Mouse (Mus musculus): Measurements from ENCODE around the gene Map3k15. TPM values are rescaled to one million over a fixed set of nuclear protein-coding genes. Genes with fewer than 3 reads are reported as not detected.

Map3k15 gene
- total RNA-seq, 4 experiments from 2014 or later = 0.29 to 0.53 (median 0.34) TPM

DNA sequence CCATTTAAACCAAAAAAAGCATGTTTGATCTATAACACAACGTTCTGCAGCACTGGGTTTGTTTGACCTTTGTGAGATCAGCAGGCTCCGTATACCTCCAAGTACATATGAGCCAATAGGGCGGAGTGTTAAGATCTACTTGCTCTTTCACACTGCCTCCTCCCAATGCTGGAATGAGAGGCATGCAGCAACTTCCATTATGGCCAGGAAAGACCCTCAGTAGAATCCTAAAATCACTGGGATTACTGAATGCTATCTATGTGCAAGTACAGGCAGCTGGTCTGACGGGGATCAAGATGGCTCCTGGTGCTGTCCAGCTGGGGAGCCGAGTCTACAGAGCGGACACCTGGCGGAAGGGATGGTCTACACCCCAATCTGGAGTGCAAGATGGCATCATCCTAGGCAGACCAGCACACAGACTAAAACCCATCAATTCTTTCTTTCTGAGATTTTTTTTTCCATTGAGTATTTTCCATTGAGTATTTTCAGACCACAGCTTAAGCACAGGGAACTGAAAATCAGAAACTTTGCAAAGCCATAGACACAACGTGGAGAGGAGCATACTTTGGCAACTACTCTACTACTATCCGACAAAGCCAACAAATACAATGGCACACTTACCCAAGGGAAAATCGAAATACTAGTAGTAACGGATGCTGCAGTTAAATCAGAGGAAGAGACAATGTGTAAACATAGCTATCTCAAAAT is 146.1 kb downstream of the Map3k15 start:
- no peak for DNase-seq (ENCODE audit: low spot score in 2 of 2)

- DNase-seq (ENCODE audit: low spot score in 2 of 2) = no peak
Measured at GRCm38 (mm10) chrX:160135719-160136118, 147.5 kb downstream of the Map3k15 start.

- DNase-seq (ENCODE audit: low spot score in 2 of 2) = no peak
Measured at GRCm38 (mm10) chrX:160136153-160136552, 147.9 kb downstream of the Map3k15 start.

- DNase-seq (ENCODE audit: low spot score in 2 of 2) = no peak
Measured at GRCm38 (mm10) chrX:160137177-160137860, 149.1 kb downstream of the Map3k15 start.

GRCm38 (mm10) chrX:160137861-160138717 is 149.9 kb downstream of the Map3k15 start, which contains the start of gene Pdha1:
TSS of gene Pdha1 (minus strand) at chrX:160138413.
- DNase-seq (ENCODE audit: low spot score in 2 of 2) = peak; percentile 74 to 83

- no peak for DNase-seq (ENCODE audit: low spot score in 2 of 2)
Measured at GRCm38 (mm10) chrX:160146806-160147205, 158.6 kb downstream of the Map3k15 start.

- no peak for DNase-seq (ENCODE audit: low spot score in 2 of 2)
Measured at GRCm38 (mm10) chrX:160147406-160147805, 159.2 kb downstream of the Map3k15 start.

DNA sequence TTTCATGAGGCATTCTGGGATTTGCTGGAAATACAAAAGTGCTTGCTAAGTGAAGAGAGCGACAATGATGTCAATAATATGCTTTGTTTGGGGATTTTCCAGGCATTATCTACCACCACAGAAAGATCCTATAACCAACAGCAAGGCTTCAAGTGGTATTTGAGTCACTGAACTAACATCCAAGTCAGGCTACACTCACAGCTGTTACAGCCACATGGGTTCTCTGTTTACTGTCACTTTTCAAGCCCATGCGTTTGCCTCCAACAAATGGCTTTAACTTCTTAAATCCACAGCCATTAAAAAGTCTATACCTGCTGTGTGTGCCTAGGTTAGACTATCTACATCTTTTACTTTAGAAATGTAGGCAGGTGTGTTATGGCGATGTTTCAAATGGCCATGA is 160.6 kb downstream of the Map3k15 start:
- DNase-seq (ENCODE audit: low spot score in 2 of 2) = no peak

DNA sequence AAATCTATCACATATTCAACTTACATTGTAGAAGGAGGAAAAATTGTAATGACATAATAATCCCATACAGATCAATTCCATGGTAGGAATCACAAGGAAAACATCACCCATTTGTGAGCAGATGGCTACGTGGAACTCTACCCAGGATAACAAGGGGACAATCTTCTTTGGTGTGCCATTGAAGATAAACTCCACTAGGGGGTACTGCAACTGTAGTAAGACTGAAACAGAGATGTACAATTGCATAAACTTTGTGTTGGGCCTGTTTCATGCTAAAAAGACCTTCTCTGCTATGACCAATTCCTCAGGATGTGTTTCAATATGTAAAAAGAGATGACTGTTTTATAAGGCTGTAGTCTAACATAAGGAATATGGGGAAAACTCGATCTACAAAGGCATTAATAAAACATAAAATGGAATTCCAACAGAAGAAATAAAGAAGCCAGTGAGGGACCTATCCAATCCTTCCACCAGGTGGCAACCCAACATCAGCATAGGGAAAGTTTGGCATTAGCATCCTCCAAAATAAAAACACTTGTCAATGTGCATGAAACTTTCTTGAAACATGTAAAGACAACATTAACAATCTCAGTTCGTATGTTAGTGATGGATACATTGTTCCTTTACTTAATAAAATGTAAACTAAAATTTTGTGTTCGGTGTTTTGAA is 165.0 kb downstream of the Map3k15 start:
- no peak for DNase-seq (ENCODE audit: low spot score in 2 of 2)

DNA sequence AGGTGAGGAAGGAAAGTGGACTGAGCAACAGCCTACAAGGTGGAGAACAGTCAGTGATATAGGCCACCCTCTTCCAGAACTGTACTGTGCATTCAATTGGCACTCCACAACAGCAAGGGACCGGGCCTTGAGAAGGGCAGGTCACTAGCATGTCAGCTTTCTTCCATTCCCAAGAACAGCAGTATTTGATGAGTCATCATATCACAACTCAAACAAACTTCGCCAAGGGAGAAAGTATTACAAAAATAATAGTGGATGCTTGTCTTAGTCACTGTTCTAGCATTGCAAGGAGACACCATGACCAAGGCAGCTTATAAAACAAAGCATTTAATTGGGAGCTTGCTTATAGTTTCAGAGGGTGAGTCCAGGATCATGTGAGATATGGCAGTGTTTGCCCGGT is 176.0 kb downstream of the Map3k15 start:
- DNase-seq (ENCODE audit: low spot score in 2 of 2) = no peak

- no peak for DNase-seq (ENCODE audit: low spot score in 2 of 2)
Measured at GRCm38 (mm10) chrX:160166246-160166985, 178.2 kb downstream of the Map3k15 start.

GRCm38 (mm10) chrX:160170150-160170549 is 181.9 kb downstream of the Map3k15 start:
- DNase-seq (ENCODE audit: low spot score in 2 of 2) = peak; percentile 17 to 19

Other genes starting within 250 kb of the Map3k15 start
- 100 to 1,000 TPM; 455 to 556 (median 496) TPM for gene Pdha1, start 150.0 kb downstream of the Map3k15 start, total RNA-seq (2022)